Mouse (Mus musculus): Measurements from ENCODE around the gene Abl2. TPM values are rescaled to one million over a fixed set of nuclear protein-coding genes. Genes with fewer than 3 reads are reported as not detected.

Abl2 gene
- polyA plus RNA-seq, 1 experiment from 2014 or later = 5.2 TPM

Other genes starting within 250 kb of the Abl2 start
- gene Nphs2, start 248.1 kb upstream of the Abl2 start, polyA plus RNA-seq (2014; fragmentation: Nextera tagmentation; extraction: Ambion mirVana) = not detected in 2 replicates
- 735 and 772 TPM in 2 replicates for gene Gm2000, start 192.7 kb upstream of the Abl2 start, polyA plus RNA-seq (2014; fragmentation: Nextera tagmentation; extraction: Ambion mirVana)
- gene Axdnd1, start 137.6 kb upstream of the Abl2 start, polyA plus RNA-seq (2014; fragmentation: Nextera tagmentation; extraction: Ambion mirVana) = 0.32 and 0.56 TPM in 2 replicates
- gene Soat1, start 84.5 kb upstream of the Abl2 start, polyA plus RNA-seq (2014; fragmentation: Nextera tagmentation; extraction: Ambion mirVana) = 48.5 and 50.0 TPM in 2 replicates
- gene Gm10031, start 34.8 kb upstream of the Abl2 start, polyA plus RNA-seq (2014; fragmentation: Nextera tagmentation; extraction: Ambion mirVana) = 0.35 and 0.66 TPM in 2 replicates
- gene Tor3a, start 115.6 kb downstream of the Abl2 start, polyA plus RNA-seq (2014; fragmentation: Nextera tagmentation; extraction: Ambion mirVana) = 4.5 and 5.5 TPM in 2 replicates
- 22.4 and 27.5 TPM in 2 replicates for gene Fam20b, start 160.3 kb downstream of the Abl2 start, polyA plus RNA-seq (2014; fragmentation: Nextera tagmentation; extraction: Ambion mirVana)

All from heart, embryonic 11.5 days (tissue).